Mouse (Mus musculus): ENCODE measurements around the gene Wwc2. TPM values are rescaled to one million over a fixed set of nuclear protein-coding genes. Genes with fewer than 3 reads are reported as not detected.

Gene Wwc2
- total RNA-seq, 2 experiments from 2014 or later, result 26.0 TPM

- intact Hi-C loops (cut with DNase I), result no loop called here
- no peak for DNase-seq (ENCODE audit: low spot score in 2 of 2)
Observed at GRCm38 (mm10) chr8:47948836-47949235, 41.9 kb downstream of the Wwc2 start.

- intact Hi-C loops (cut with DNase I), result no loop called here
Observed at GRCm38 (mm10) chr8:47947672-47948618, 42.8 kb downstream of the Wwc2 start.

GRCm38 (mm10) chr8:47943049-47943448, 47.7 kb downstream of the Wwc2 start:
- no peak for DNase-seq (ENCODE audit: low spot score in 2 of 2)
- intact Hi-C loops (cut with DNase I), result loop anchor here (5.0 kb wide), 1 partner anchor 71 kb away; no protein-coding TSS in a partner anchor

More at GRCm38 (mm10) chr8:47947672-47948618, 42.8 kb downstream of the Wwc2 start:
- DNase-seq (ENCODE audit: low spot score in 2 of 2), result no peak

- intact Hi-C loops (cut with DNase I), result loop anchor here (5.0 kb wide), 1 partner anchor 69 kb away; no protein-coding TSS in a partner anchor
Observed at GRCm38 (mm10) chr8:47941028-47941427, 49.7 kb downstream of the Wwc2 start.

GRCm38 (mm10) chr8:47939933-47940870, 50.5 kb downstream of the Wwc2 start:
- intact Hi-C loops (cut with DNase I), result loop anchor here (5.0 kb wide), 1 partner anchor 68 kb away; no protein-coding TSS in a partner anchor
- no peak for DNase-seq (ENCODE audit: low spot score in 2 of 2)

More at GRCm38 (mm10) chr8:47941028-47941427, 49.7 kb downstream of the Wwc2 start:
- no peak for DNase-seq (ENCODE audit: low spot score in 2 of 2)

GRCm38 (mm10) chr8:47939217-47939616, 51.5 kb downstream of the Wwc2 start:
- intact Hi-C loops (cut with DNase I), result no loop called here
- no peak for DNase-seq (ENCODE audit: low spot score in 2 of 2)

GRCm38 (mm10) chr8:47936386-47936785, 54.3 kb downstream of the Wwc2 start:
- intact Hi-C loops (cut with DNase I), result no loop called here
- DNase-seq (ENCODE audit: low spot score in 2 of 2), result no peak

- no peak for DNase-seq (ENCODE audit: low spot score in 2 of 2)
- intact Hi-C loops (cut with DNase I), result no loop called here
Observed at GRCm38 (mm10) chr8:47935461-47935860, 55.3 kb downstream of the Wwc2 start.

- DNase-seq (ENCODE audit: low spot score in 2 of 2), result no peak
- intact Hi-C loops (cut with DNase I), result no loop called here
Observed at GRCm38 (mm10) chr8:47933087-47933486, 57.6 kb downstream of the Wwc2 start.

- intact Hi-C loops (cut with DNase I), result no loop called here
- peak; percentile 48 to 83 for DNase-seq (ENCODE audit: low spot score in 2 of 2)
Observed at GRCm38 (mm10) chr8:47932028-47932790, 58.5 kb downstream of the Wwc2 start.

GRCm38 (mm10) chr8:47931371-47931770, 59.4 kb downstream of the Wwc2 start:
- intact Hi-C loops (cut with DNase I), result no loop called here
- DNase-seq (ENCODE audit: low spot score in 2 of 2), result peak in 1 of 2 experiments; percentile 35

- no peak for DNase-seq (ENCODE audit: low spot score in 2 of 2)
- intact Hi-C loops (cut with DNase I), result no loop called here
Observed at GRCm38 (mm10) chr8:47929615-47930014, 61.1 kb downstream of the Wwc2 start.

GRCm38 (mm10) chr8:47928604-47929185, 62.0 kb downstream of the Wwc2 start:
- intact Hi-C loops (cut with DNase I), result no loop called here
- no peak for DNase-seq (ENCODE audit: low spot score in 2 of 2)

- no peak for DNase-seq (ENCODE audit: low spot score in 2 of 2)
- intact Hi-C loops (cut with DNase I), result no loop called here
Observed at GRCm38 (mm10) chr8:47924921-47925320, 65.8 kb downstream of the Wwc2 start.

- intact Hi-C loops (cut with DNase I), result no loop called here
- no peak for DNase-seq (ENCODE audit: low spot score in 2 of 2)
Observed at GRCm38 (mm10) chr8:47922816-47923215, 67.9 kb downstream of the Wwc2 start.

- no peak for DNase-seq (ENCODE audit: low spot score in 2 of 2)
- intact Hi-C loops (cut with DNase I), result no loop called here
Observed at GRCm38 (mm10) chr8:47922011-47922410, 68.7 kb downstream of the Wwc2 start.

- no peak for DNase-seq (ENCODE audit: low spot score in 2 of 2)
- intact Hi-C loops (cut with DNase I), result no loop called here
Observed at GRCm38 (mm10) chr8:47920575-47921144, 70.1 kb downstream of the Wwc2 start.

Data from left cerebral cortex, postnatal 25 days (tissue).